Mouse (Mus musculus): ENCODE measurements around the gene Mrpl38.
A peak's percentile ranks its signal among the peaks of the same experiment; 100 is the strongest.
"Not testable (repeated sequence)": the region's sequence is repeated elsewhere in the genome, so short reads cannot be mapped to it uniquely, and the experiment has no call there.

Mrpl38 gene

DNA sequence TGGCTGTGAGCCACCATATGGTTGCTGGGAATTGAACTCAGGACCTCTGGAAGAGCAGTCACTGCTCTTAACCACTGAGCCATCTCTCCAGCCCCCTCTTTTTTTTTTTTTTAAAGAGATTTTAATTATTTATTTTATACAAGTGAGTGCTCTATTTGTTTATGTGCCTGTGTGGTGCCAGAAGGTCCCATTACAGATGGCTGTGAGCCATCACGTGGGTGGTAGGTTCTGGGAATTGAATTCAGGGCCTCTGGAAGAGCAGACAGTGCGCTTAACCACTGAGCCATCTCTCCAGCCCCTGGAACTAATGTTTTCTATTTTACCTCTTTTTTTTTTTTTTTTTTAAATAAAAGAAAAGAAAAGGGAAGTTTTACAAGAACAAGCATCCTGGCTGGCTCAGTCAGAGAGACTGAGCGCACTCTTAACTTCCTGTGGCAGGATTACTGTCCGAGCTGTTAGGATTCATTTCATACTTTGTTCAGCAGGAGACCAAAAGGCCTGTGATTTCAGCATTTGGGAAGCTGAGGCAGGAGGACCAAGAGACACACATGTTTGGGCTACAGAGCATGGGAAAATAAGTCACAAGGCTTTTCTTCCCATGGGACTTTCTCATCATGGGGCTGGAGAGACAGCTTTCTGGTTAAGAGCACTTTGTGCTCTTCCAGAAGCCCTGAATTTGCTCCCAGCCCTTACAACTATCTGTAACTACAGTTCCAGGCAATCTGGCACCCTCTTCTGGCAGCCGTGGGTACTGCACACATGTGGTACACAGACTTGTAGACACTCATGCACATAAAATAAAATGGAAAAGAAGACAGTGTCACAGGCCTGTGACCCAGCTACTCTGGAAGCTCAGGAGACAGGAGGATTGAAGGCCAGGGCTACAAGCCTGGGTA is 42.2 kb downstream of the Mrpl38 start:
- no peak for ATAC-seq (ENCODE audit: insufficient number of reproducible peaks, low FRiP score, low TSS enrichment)

DNA sequence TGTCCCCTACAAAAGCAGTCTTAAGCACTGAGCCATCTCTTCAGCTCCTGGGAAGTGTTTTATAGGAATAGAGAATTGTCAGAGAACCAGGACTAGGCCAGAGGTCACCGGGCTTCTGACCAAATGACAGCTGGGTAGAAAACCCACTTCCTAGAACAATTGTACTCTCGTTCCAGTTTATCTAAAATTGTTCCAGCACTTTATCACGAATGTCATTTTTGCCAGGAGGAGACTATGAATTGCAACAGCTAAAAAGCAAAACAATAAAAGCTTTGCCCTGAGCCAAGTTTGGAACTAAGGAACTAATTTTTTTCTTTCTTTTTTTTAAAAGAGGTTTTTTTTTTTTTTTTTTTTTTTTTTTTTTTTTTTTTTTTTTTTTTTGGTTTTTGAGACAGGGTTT is 43.1 kb downstream of the Mrpl38 start:
- ATAC-seq (ENCODE audit: insufficient number of reproducible peaks, low FRiP score, low TSS enrichment), result no peak

DNA sequence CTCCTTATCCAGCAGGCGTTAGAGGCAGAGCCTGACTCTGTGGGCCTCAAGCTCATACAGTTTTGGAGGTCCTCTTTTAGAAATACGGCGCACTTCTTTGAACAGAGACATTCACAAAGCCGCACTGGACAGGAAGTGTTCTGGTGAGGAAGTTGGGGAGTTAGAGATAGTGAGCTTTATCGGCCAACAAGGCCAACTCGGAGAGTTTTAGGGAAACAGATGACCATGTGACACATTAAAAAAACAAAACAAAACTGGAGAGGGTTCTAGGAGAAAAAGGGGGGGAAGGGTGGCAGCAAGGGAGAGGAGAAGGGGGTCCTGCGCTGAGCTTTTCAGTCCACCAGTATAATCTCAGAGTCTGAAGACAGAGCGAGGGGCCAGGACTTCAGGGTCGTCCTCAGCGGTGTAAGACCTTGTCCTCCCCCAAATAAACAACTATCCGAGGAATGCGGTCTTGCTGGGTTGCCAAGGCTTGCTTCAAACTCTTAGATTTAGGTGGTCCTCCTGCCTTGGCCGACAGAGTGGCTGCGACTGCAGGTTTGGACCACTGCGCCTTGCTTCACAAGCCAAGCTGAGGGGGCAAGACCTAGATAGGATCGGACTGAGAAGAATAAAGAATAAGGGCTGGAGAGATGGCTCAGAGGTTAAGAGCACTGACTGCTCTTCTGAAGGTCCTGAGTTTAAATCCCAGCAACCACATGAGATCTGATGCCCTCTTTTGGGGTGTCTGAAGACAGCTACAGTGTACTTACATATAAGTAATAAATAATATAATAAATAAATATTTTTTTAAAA is 44.7 kb downstream of the Mrpl38 start:
- no peak for ATAC-seq (ENCODE audit: insufficient number of reproducible peaks, low FRiP score, low TSS enrichment)

DNA sequence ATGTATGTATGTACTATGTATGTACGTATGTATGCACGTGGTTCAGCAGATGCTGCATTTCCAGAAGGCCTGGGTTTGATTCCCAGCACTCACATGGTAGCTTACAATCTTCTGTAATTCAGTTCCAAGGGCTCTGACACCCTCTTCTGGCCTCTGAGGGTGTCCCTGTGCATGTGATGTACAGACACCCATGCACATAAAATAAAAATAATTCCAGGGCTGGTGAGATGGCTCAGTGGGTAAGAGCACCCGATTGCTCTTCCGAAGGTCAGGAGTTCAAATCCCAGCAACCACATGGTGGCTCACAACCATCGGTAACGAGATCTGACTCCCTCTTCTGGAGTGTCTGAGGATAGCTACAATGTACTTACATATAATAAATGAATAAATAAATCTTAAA is 45.7 kb downstream of the Mrpl38 start:
- ATAC-seq (ENCODE audit: insufficient number of reproducible peaks, low FRiP score, low TSS enrichment), result not testable (repeated sequence)

DNA sequence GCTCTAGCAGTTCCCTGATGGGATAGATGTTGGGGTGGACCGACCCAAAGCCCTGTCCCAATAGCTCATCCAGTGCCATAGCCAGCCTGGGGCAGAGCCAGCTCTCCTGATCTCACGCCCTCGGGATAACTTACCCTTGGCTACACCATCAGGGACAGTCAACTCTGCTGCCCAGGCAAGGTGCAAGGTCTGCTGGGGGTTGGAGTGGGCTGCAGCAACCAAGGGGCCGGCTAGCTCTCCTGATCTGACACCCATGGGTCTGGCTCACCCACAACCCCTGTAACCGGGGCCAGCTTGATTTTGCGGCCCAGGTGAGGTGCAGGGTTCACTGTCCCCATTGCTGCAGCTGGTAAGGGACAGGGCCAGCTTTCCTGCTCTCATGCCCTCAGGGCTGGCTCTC is 47.1 kb downstream of the Mrpl38 start:
- ATAC-seq (ENCODE audit: insufficient number of reproducible peaks, low FRiP score, low TSS enrichment), result no peak

DNA sequence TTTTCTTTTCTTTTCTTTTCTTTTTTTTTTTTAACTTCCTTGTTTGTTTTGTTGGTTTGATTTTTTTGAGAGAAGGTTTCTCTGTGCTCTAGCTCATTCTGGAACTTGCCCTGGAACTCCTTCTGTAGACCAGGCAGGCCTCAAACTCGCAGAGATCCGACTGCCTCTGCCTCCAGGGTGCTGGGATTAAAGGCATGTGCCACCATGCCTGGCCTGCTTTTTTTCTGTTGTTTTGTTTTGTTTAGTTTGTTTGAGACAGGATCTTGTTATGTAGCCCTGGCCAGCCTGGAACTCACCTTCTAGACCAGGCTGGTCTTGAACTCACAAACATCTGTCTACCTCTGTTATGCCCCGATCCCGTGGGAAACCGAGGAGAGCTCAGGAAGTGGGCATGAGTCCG is 49.1 kb downstream of the Mrpl38 start:
- no peak for ATAC-seq (ENCODE audit: insufficient number of reproducible peaks, low FRiP score, low TSS enrichment)

DNA sequence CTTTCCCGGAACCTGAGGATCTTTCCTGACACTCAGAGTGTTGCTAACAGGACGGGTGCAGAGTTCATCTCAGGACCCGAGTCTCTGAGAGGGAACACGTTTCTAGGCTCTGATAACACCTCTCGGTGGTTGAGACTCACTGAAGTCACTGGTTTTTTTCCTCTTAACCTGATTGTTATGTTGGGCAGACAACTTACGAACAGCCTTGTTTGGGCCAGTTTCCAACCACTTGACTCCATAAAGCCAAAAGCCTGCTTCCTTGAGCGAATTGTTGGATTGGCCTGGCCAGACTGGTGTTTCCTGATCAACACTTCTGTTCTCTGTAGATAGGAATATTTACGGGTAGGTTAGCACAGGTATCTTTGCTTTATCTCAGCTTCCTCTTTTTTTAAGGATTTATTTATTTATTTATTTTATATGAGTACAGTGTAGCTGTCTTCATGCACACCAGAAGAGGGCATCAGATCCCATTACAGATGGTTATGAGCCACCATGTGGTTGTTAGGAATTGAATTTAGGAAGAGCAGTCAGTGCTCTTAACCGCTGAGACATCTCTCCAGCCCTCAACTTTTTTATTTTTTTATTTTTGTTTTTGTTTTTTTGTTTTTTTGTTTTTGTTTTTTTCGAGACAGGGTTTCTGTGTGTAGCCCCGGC is 49.8 kb downstream of the Mrpl38 start:
- ATAC-seq (ENCODE audit: insufficient number of reproducible peaks, low FRiP score, low TSS enrichment), result no peak

DNA sequence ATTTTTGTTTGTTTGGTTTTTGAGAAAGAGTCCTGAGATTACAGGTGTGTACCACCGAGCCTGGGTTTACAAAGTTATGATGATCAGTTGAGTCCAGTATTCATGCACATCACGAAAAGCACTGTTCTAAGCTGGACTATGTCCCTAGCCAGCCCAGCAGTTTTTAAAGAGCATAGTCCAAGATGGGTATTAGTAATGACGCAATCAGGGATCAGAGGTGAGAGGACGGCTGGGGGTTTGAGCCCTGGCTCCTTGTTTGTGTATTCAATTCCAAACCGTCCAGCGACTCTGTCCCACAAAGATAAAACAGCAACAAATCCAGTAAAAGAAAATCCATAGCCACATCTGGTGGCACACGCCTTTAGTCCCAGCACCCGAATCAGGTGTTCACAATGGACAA is 50.5 kb downstream of the Mrpl38 start:
- ATAC-seq (ENCODE audit: insufficient number of reproducible peaks, low FRiP score, low TSS enrichment), result no peak

DNA sequence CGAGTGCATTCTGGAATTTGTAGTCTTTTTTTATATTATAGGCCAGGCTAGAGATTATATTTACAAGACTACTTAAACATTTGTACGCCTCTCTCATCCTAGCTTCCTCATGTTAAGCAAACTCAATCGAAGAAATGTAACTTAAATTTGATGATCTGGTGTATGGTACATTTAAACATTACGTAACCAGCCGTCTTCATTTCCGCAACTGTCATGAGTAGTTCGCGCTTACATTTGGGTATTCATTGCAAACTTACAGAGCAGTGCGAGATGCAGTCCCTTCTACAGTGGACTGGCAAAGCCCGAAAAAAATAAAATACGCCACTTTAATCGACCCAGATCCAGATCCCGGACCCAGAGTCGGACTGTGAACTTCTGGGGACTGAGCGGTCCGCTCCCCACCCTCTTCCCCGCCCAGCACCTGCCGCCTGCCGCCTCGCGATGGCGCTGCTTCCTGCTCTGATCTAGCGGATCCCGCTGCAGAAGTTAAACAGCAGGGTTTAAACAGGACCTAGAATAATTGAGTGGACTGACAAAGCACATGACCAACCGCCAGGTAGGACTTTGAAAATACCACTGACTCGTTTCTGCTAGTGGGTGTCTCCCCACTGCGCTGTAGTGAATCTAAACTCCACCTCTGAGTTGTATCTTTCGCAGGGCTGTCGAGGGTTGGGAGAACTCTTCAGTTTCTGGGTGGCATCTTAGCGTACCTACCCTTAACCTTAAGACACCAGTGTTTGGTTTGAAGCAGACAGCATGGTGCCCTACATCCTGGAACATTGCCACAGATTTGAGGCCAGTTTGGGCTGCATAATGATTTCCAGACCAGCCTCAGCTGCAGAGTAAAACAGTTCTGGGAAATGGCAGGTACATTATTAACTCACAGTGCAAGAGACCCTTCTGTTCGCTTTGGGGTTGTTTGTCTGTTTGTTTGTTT is 51.2 kb downstream of the Mrpl38 start:
- peak; percentile 70; the same call in 1 of the 2 replicates for ATAC-seq (ENCODE audit: insufficient number of reproducible peaks, low FRiP score, low TSS enrichment)

DNA sequence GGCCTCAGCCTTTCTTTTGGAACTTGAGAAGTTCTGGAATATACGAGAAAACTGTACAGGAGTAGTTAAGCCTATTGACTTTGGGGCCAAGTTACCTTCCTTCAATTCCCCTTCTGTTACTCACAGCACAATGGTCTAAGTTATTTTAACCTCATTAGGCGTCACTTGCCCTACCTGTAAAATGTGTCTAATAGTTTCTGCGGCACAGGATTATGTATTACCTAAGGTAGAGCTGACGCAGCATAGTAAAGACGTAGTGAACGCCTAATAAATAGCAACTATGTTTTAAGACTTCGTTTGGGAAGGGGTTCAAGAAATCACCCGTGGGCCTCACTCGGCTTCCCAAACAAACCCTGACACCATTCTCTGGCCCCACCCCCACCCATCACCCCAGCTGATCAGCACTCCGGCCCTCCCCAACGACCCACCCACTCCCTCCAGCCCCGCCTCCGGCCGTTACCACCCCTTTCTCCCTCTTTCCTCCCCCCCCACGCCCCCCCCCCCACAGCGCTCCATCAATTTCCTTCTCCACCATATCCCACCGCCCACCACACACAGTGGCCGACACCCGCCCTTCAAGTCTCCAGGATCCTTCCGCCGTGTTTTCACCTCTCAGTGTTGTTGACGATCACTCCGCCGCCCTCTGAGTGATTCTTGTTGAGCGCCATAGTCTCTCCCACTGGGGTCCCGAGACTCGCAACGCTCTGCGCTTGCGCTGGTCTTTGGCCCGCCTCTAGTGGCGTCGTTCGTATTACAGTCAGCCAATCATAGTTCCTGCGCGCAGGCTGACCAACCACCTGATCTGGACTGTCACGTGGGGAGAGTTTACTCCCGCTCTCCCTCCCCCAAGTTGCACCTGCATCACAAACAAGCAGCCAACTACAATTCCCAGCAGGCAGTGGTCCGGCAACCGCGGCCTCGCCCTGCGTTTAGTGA is 52.1 kb downstream of the Mrpl38 start, which contains the start of gene Wbp2:
Gene Wbp2 (minus strand): TSS at position 738 of the 936 bp plus-strand sequence.
- peak; percentile 87 for ATAC-seq (ENCODE audit: insufficient number of reproducible peaks, low FRiP score, low TSS enrichment)

DNA sequence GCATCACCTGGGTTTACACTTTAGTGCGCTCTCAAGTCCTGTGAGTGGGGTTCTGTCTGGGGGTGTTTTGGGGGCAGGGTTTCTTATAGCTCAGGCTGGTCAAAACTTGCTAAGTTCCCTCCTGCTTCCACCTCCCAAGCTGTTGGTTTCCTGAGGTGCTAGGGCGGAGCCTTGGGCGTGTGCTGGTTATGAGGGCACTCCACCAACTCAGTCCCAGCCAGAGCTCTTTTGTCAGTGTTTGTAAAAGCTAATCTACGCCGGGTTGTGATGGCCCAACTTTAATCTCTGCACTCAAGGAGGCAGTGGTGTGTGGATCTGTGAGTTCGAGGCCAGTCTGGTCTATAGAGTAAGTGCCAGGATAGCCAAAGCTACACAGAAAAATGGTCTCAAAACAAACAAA is 54.5 kb downstream of the Mrpl38 start:
- no peak for ATAC-seq (ENCODE audit: insufficient number of reproducible peaks, low FRiP score, low TSS enrichment)

DNA sequence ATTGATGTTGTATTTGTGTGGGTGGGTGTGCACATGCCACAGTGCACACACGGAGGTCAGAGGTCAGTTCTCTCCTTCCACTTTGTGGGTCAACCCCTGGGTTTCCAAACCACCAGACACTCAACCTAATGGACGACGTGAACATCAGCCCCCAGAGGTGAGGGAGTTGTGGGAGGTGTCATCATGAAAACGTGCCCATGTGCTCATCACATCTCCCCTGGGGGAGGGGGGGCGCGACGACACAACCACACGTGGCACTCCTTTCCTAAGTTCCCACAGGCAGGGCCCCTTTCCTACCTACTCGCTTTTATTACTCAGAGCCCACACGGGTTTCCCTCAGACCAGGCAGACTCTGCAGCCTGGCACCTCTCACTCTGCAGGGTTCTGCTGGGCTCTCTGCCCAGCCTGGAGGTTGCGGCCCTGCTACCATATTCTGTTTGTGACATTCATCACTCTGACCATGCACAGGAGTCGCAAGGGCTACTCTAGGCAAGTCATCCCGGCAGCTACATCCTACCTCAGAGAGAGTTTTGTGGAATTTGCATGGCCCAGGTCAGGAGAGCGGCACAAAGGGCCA is 55.5 kb downstream of the Mrpl38 start:
- ATAC-seq (ENCODE audit: insufficient number of reproducible peaks, low FRiP score, low TSS enrichment), result no peak
